In genomic region chr1:73672239-73672638, GRCm38 (mm10) we compare ENCODE assay signal across 14 mouse cellular contexts.
A peak's percentile ranks its signal among the peaks of the same experiment; 100 is the strongest.
DNase-seq lines count a peak whose midpoint lies in the region; ATAC-seq lines count a peak whose summit lies in the region.
"Had no signal": no experiment of that assay in that cellular context is flagged by ENCODE, and none has a peak within 500 bp of the region (broad histone marks: within the 10 kb centered on the region; RNA-seq: fewer than 3 reads in every experiment).

No protein-coding gene starts in this region.

- no peaks in the 10 kb centered on the region for H3K27me3 ChIP-seq in heart, embryonic 15.5 days
- no peaks in the 10 kb centered on the region for H3K27me3 ChIP-seq in limb, embryonic 10.5 days (ENCODE audit: low read depth, poor library complexity, severe bottlenecking)
- H3K27me3 ChIP-seq: embryonic facial prominence, embryonic 12.5 days; forebrain, embryonic 12.5 days; liver, embryonic 15.5 days; megakaryocyte, embryonic 14.5 days had no signal

- no peak overlapping the region for H3K4me2 ChIP-seq in heart, embryonic 15.5 days
- H3K4me2 ChIP-seq: embryonic facial prominence, embryonic 12.5 days; forebrain, embryonic 12.5 days; liver, embryonic 15.5 days had no signal

- H3K27ac ChIP-seq in heart, embryonic 15.5 days, result peak overlapping the region; percentile 26
- H3K27ac ChIP-seq in limb, embryonic 10.5 days, result no peak overlapping the region
- H3K27ac ChIP-seq: embryonic facial prominence, embryonic 12.5 days; forebrain, embryonic 12.5 days; liver, embryonic 15.5 days had no signal

- WGBS in heart, embryonic 15.5 days, result 33% methylated on average over 4 of the region's 4 CpGs
- 87% methylated on average over 4 of the region's 4 CpGs for WGBS in limb, embryonic 10.5 days

- peak; percentile 5 for DNase-seq in urinary bladder, postnatal 14 days (ENCODE audit: low spot score)
- no peak for DNase-seq in urinary bladder, adult 2 months (ENCODE audit: low spot score)
- peak; percentile 98 for DNase-seq in heart, adult 11 months
- DNase-seq in skeletal muscle tissue, adult 2 months (ENCODE audit: low read depth, low spot score), result peak; percentile 27
- DNase-seq in limb, embryonic 10.5 days (ENCODE audit: low spot score), result no peak
- DNase-seq in layer of hippocampus, adult 11-12 months (ENCODE audit: low spot score), result no peak
- DNase-seq in thymus, postnatal 36 days, result no peak
- DNase-seq: cerebellum, adult 9-11 months; right cerebral cortex, adult 18-20 months had no signal

- H3K36me3 ChIP-seq in heart, embryonic 15.5 days, result no peaks in the 10 kb centered on the region
- H3K36me3 ChIP-seq in limb, embryonic 10.5 days, result no peaks in the 10 kb centered on the region
- H3K36me3 ChIP-seq: embryonic facial prominence, embryonic 12.5 days; forebrain, embryonic 12.5 days; liver, embryonic 15.5 days had no signal

- H3K9me3 ChIP-seq in heart, embryonic 15.5 days (replicated peaks), result no peaks in the 10 kb centered on the region
- no peaks in the 10 kb centered on the region for H3K9me3 ChIP-seq in limb, embryonic 10.5 days (replicated peaks)
- H3K9me3 ChIP-seq: embryonic facial prominence, embryonic 12.5 days; forebrain, embryonic 12.5 days; liver, embryonic 15.5 days; megakaryocyte, embryonic 14.5 days had no signal

- H3K9ac ChIP-seq in heart, embryonic 15.5 days, result no peak overlapping the region
- H3K9ac ChIP-seq: embryonic facial prominence, embryonic 12.5 days; forebrain, embryonic 12.5 days; liver, embryonic 15.5 days had no signal

- peaks cover 16% of the 10 kb centered on the region for H3K4me1 ChIP-seq in heart, embryonic 15.5 days (replicated peaks)
- no peaks in the 10 kb centered on the region for H3K4me1 ChIP-seq in limb, embryonic 10.5 days
- H3K4me1 ChIP-seq: embryonic facial prominence, embryonic 12.5 days; liver, embryonic 15.5 days; megakaryocyte, embryonic 14.5 days had no signal

- ATAC-seq in heart, embryonic 15.5 days (replicated peaks; ENCODE audit: insufficient number of reproducible peaks, insufficient read depth, low FRiP score, low read depth), result peak; percentile 86

- H3K4me3 ChIP-seq in heart, embryonic 15.5 days, result no peak overlapping the region
- H3K4me3 ChIP-seq in limb, embryonic 10.5 days, result no peak overlapping the region
- H3K4me3 ChIP-seq: embryonic facial prominence, embryonic 12.5 days; forebrain, embryonic 12.5 days; liver, embryonic 15.5 days; megakaryocyte, embryonic 14.5 days had no signal

Comparison
In these comparisons a context has a peak if more than half of its experiments do, and no peak if none do; other contexts are left out.
1. DNase-seq: peak in urinary bladder, postnatal 14 days (single experiment), heart, adult 11 months (single experiment) and skeletal muscle tissue, adult 2 months (single experiment); none in urinary bladder, adult 2 months (single experiment), limb, embryonic 10.5 days (single experiment), layer of hippocampus, adult 11-12 months (single experiment) and thymus, postnatal 36 days (0 of 2).